Mouse (Mus musculus): ENCODE measurements around the gene Trmt10a. TPM values are rescaled to one million over a fixed set of nuclear protein-coding genes. Genes with fewer than 3 reads are reported as not detected.

Trmt10a gene
- polyA plus RNA-seq, 1 experiment from 2014 or later, result 9.2 TPM

- Histone ChIP-seq H3K27ac (ENCODE audit: low read length) (no peak overlapping the region), H3K27me3 (ENCODE audit: control insufficient read depth, insufficient read depth, low read length) (no peaks in the 10 kb centered on the region), H3K4me3 (replicated peaks; ENCODE audit: low read length) (no peak overlapping the region), H3K4me1 (ENCODE audit: control insufficient read depth, insufficient read depth, low read length) (no peaks in the 10 kb centered on the region), H3K36me3 (ENCODE audit: control insufficient read depth, insufficient read depth, low read length) (no peaks in the 10 kb centered on the region), H3K4me2 (ENCODE audit: low read depth, low read length) (no peak overlapping the region), H3K9ac (ENCODE audit: low read length) (no peak overlapping the region), H3K9me3 (replicated peaks; ENCODE audit: control insufficient read depth, low read length) (no peaks in the 10 kb centered on the region)
- WGBS, result 89% methylated on average over 19 of the region's 19 CpGs
- ATAC-seq (ENCODE audit: insufficient read depth, low FRiP score), result no peak
These were observed 32.1 kb upstream of the Trmt10a start for GRCm38 (mm10) chr3:138110910-138111782.

- no peak overlapping the region for H3K9ac ChIP-seq (ENCODE audit: low read length)
- H3K36me3 ChIP-seq (ENCODE audit: control insufficient read depth, insufficient read depth, low read length), result no peaks in the 10 kb centered on the region
- no peak overlapping the region for H3K4me2 ChIP-seq (ENCODE audit: low read depth, low read length)
- H3K4me3 ChIP-seq (replicated peaks; ENCODE audit: low read length), result no peak overlapping the region
- WGBS, result 85% methylated on average over 17 of the region's 17 CpGs
- no peaks in the 10 kb centered on the region for H3K27me3 ChIP-seq (ENCODE audit: control insufficient read depth, insufficient read depth, low read length)
- no peak for ATAC-seq (ENCODE audit: insufficient read depth, low FRiP score)
- H3K4me1 ChIP-seq (ENCODE audit: control insufficient read depth, insufficient read depth, low read length), result no peaks in the 10 kb centered on the region
- H3K9me3 ChIP-seq (replicated peaks; ENCODE audit: control insufficient read depth, low read length), result no peaks in the 10 kb centered on the region
- no peak overlapping the region for H3K27ac ChIP-seq (ENCODE audit: low read length)
These were observed 29.1 kb upstream of the Trmt10a start for GRCm38 (mm10) chr3:138114106-138114505.

- no peaks in the 10 kb centered on the region for H3K9me3 ChIP-seq (replicated peaks; ENCODE audit: control insufficient read depth, low read length)
- no peak for ATAC-seq (ENCODE audit: insufficient read depth, low FRiP score)
- no peaks in the 10 kb centered on the region for H3K27me3 ChIP-seq (ENCODE audit: control insufficient read depth, insufficient read depth, low read length)
- no peak overlapping the region for H3K9ac ChIP-seq (ENCODE audit: low read length)
- H3K36me3 ChIP-seq (ENCODE audit: control insufficient read depth, insufficient read depth, low read length), result no peaks in the 10 kb centered on the region
- 81% methylated on average over 4 of the region's 4 CpGs for WGBS
- H3K4me1 ChIP-seq (ENCODE audit: control insufficient read depth, insufficient read depth, low read length), result no peaks in the 10 kb centered on the region
- no peak overlapping the region for H3K4me2 ChIP-seq (ENCODE audit: low read depth, low read length)
- no peak overlapping the region for H3K4me3 ChIP-seq (replicated peaks; ENCODE audit: low read length)
- no peak overlapping the region for H3K27ac ChIP-seq (ENCODE audit: low read length)
These were observed 26.4 kb upstream of the Trmt10a start for GRCm38 (mm10) chr3:138116871-138117270.

GRCm38 (mm10) chr3:138118392-138118791 lies 24.9 kb upstream of the Trmt10a start:
- no peak for ATAC-seq (ENCODE audit: insufficient read depth, low FRiP score)
- H3K4me3 ChIP-seq (replicated peaks; ENCODE audit: low read length), result no peak overlapping the region
- WGBS, result 69% methylated on average over 6 of the region's 6 CpGs
- no peaks in the 10 kb centered on the region for H3K36me3 ChIP-seq (ENCODE audit: control insufficient read depth, insufficient read depth, low read length)
- no peak overlapping the region for H3K27ac ChIP-seq (ENCODE audit: low read length)
- H3K4me2 ChIP-seq (ENCODE audit: low read depth, low read length), result no peak overlapping the region
- no peaks in the 10 kb centered on the region for H3K9me3 ChIP-seq (replicated peaks; ENCODE audit: control insufficient read depth, low read length)
- H3K27me3 ChIP-seq (ENCODE audit: control insufficient read depth, insufficient read depth, low read length), result no peaks in the 10 kb centered on the region
- H3K4me1 ChIP-seq (ENCODE audit: control insufficient read depth, insufficient read depth, low read length), result no peaks in the 10 kb centered on the region
- H3K9ac ChIP-seq (ENCODE audit: low read length), result no peak overlapping the region

- H3K36me3 ChIP-seq (ENCODE audit: control insufficient read depth, insufficient read depth, low read length), result no peaks in the 10 kb centered on the region
- ATAC-seq (ENCODE audit: insufficient read depth, low FRiP score), result no peak
- no peak overlapping the region for H3K9ac ChIP-seq (ENCODE audit: low read length)
- H3K27me3 ChIP-seq (ENCODE audit: control insufficient read depth, insufficient read depth, low read length), result no peaks in the 10 kb centered on the region
- no peak overlapping the region for H3K27ac ChIP-seq (ENCODE audit: low read length)
- no peak overlapping the region for H3K4me3 ChIP-seq (replicated peaks; ENCODE audit: low read length)
- 72% methylated on average over 14 of the region's 14 CpGs for WGBS
- no peaks in the 10 kb centered on the region for H3K9me3 ChIP-seq (replicated peaks; ENCODE audit: control insufficient read depth, low read length)
- H3K4me2 ChIP-seq (ENCODE audit: low read depth, low read length), result no peak overlapping the region
- H3K4me1 ChIP-seq (ENCODE audit: control insufficient read depth, insufficient read depth, low read length), result no peaks in the 10 kb centered on the region
These were observed 24.4 kb upstream of the Trmt10a start for GRCm38 (mm10) chr3:138118831-138119230.

- ATAC-seq (ENCODE audit: insufficient read depth, low FRiP score), result no peak
- no peak overlapping the region for H3K27ac ChIP-seq (ENCODE audit: low read length)
- WGBS, result 79% methylated on average over 16 of the region's 16 CpGs
- no peak overlapping the region for H3K4me2 ChIP-seq (ENCODE audit: low read depth, low read length)
- H3K9me3 ChIP-seq (replicated peaks; ENCODE audit: control insufficient read depth, low read length), result no peaks in the 10 kb centered on the region
- no peaks in the 10 kb centered on the region for H3K36me3 ChIP-seq (ENCODE audit: control insufficient read depth, insufficient read depth, low read length)
- no peak overlapping the region for H3K9ac ChIP-seq (ENCODE audit: low read length)
- no peak overlapping the region for H3K4me3 ChIP-seq (replicated peaks; ENCODE audit: low read length)
- no peaks in the 10 kb centered on the region for H3K27me3 ChIP-seq (ENCODE audit: control insufficient read depth, insufficient read depth, low read length)
- no peaks in the 10 kb centered on the region for H3K4me1 ChIP-seq (ENCODE audit: control insufficient read depth, insufficient read depth, low read length)
These were observed 23.7 kb upstream of the Trmt10a start for GRCm38 (mm10) chr3:138119444-138120105.

GRCm38 (mm10) chr3:138121461-138121860 lies 21.8 kb upstream of the Trmt10a start:
- Histone ChIP-seq H3K4me3 (replicated peaks; ENCODE audit: low read length) (no peak overlapping the region), H3K27ac (ENCODE audit: low read length) (no peak overlapping the region), H3K9me3 (replicated peaks; ENCODE audit: control insufficient read depth, low read length) (no peaks in the 10 kb centered on the region), H3K27me3 (ENCODE audit: control insufficient read depth, insufficient read depth, low read length) (no peaks in the 10 kb centered on the region), H3K9ac (ENCODE audit: low read length) (no peak overlapping the region), H3K36me3 (ENCODE audit: control insufficient read depth, insufficient read depth, low read length) (no peaks in the 10 kb centered on the region), H3K4me2 (ENCODE audit: low read depth, low read length) (no peak overlapping the region), H3K4me1 (ENCODE audit: control insufficient read depth, insufficient read depth, low read length) (no peaks in the 10 kb centered on the region)
- 95% methylated on average over 2 of the region's 2 CpGs for WGBS
- ATAC-seq (ENCODE audit: insufficient read depth, low FRiP score), result no peak

GRCm38 (mm10) chr3:138123842-138124241 lies 19.4 kb upstream of the Trmt10a start:
- 82% methylated on average over 10 of the region's 10 CpGs for WGBS
- no peaks in the 10 kb centered on the region for H3K36me3 ChIP-seq (ENCODE audit: control insufficient read depth, insufficient read depth, low read length)
- no peak overlapping the region for H3K27ac ChIP-seq (ENCODE audit: low read length)
- ATAC-seq (ENCODE audit: insufficient read depth, low FRiP score), result no peak
- H3K9ac ChIP-seq (ENCODE audit: low read length), result no peak overlapping the region
- H3K4me3 ChIP-seq (replicated peaks; ENCODE audit: low read length), result no peak overlapping the region
- H3K9me3 ChIP-seq (replicated peaks; ENCODE audit: control insufficient read depth, low read length), result no peaks in the 10 kb centered on the region
- no peak overlapping the region for H3K4me2 ChIP-seq (ENCODE audit: low read depth, low read length)
- no peaks in the 10 kb centered on the region for H3K27me3 ChIP-seq (ENCODE audit: control insufficient read depth, insufficient read depth, low read length)
- no peaks in the 10 kb centered on the region for H3K4me1 ChIP-seq (ENCODE audit: control insufficient read depth, insufficient read depth, low read length)

- WGBS, result 74% methylated on average over 6 of the region's 6 CpGs
- no peak overlapping the region for H3K4me3 ChIP-seq (replicated peaks; ENCODE audit: low read length)
These were observed 14.1 kb upstream of the Trmt10a start for GRCm38 (mm10) chr3:138129110-138129509.

More at GRCm38 (mm10) chr3:138129110-138129509, 14.1 kb upstream of the Trmt10a start:
- Histone ChIP-seq H3K27ac (ENCODE audit: low read length) (no peak overlapping the region), H3K27me3 (ENCODE audit: control insufficient read depth, insufficient read depth, low read length) (no peaks in the 10 kb centered on the region), H3K9ac (ENCODE audit: low read length) (no peak overlapping the region), H3K4me1 (ENCODE audit: control insufficient read depth, insufficient read depth, low read length) (no peaks in the 10 kb centered on the region), H3K4me2 (ENCODE audit: low read depth, low read length) (no peak overlapping the region), H3K9me3 (replicated peaks; ENCODE audit: control insufficient read depth, low read length) (no peaks in the 10 kb centered on the region), H3K36me3 (ENCODE audit: control insufficient read depth, insufficient read depth, low read length) (no peaks in the 10 kb centered on the region)
- ATAC-seq (ENCODE audit: insufficient read depth, low FRiP score), result no peak
